Mouse (Mus musculus) monocyte, adult 59 days (primary cell): Measurements from ENCODE around the gene Klhdc9. TPM values are rescaled to one million over a fixed set of nuclear protein-coding genes. Genes with fewer than 3 reads are reported as not detected.

Experiments
- total RNA-seq, 2 experiments: library from RNA; stranded (reverse); gene quantifications; one replicate each; pipeline ENCODE4 v1.2.4; 2023

Gene Klhdc9
- total RNA-seq, result not detected

GRCm38 (mm10) chr1:171360656-171361055 is at the start of gene Klhdc9:
TSS of gene Klhdc9 (minus strand) at chr1:171360798.

GRCm38 (mm10) chr1:171388376-171389102 is 27.9 kb upstream of the Klhdc9 start, which contains the start of gene Arhgap30:
TSS of gene Arhgap30 (plus strand) at chr1:171388954.

GRCm38 (mm10) chr1:171369845-171370556 is 9.4 kb upstream of the Klhdc9 start, which contains the start of gene Nectin4:
TSS of gene Nectin4 (plus strand) at chr1:171370099.

GRCm38 (mm10) chr1:171345225-171346094 is 15.1 kb downstream of the Klhdc9 start, which contains the start of the genes Nit1 and Pfdn2:
TSS of gene Nit1 (minus strand) at chr1:171345646.
TSS of gene Pfdn2 (plus strand) at chr1:171345670.

GRCm38 (mm10) chr1:171328839-171329432 is 31.7 kb downstream of the Klhdc9 start, which contains the start of gene Dedd:
TSS of gene Dedd (plus strand) at chr1:171329145.

Other genes starting within 250 kb of the Klhdc9 start
- gene Cfap126, start 246.9 kb downstream of the Klhdc9 start, total RNA-seq, result 1 to 10 TPM; 2.3 to 4.7 TPM
- gene Sdhc, start 210.2 kb downstream of the Klhdc9 start, total RNA-seq, result 100 to 1,000 TPM; 116 to 122 TPM
- not detected for gene Mpz, start 210.1 kb downstream of the Klhdc9 start, total RNA-seq
- not detected for gene Pcp4l1, start 164.5 kb downstream of the Klhdc9 start, total RNA-seq
- gene Nr1i3, start 146.8 kb downstream of the Klhdc9 start, total RNA-seq, result not detected
- gene Tomm40l, start 138.3 kb downstream of the Klhdc9 start, total RNA-seq, result 10 to 100 TPM; 20.6 to 23.0 TPM
- gene Apoa2, start 135.7 kb downstream of the Klhdc9 start, total RNA-seq, result not detected
- gene Fcer1g, start 126.4 kb downstream of the Klhdc9 start, total RNA-seq, result 1,000 to 10,000 TPM; 1,527 to 1,601 TPM
- gene Adamts4, start 110.4 kb downstream of the Klhdc9 start, total RNA-seq, result not detected
- 100 to 1,000 TPM; 132 to 148 TPM for gene Ndufs2, start 109.4 kb downstream of the Klhdc9 start, total RNA-seq
- gene B4galt3, start 90.5 kb downstream of the Klhdc9 start, total RNA-seq, result 10 to 100 TPM; 42.2 to 55.5 TPM
- 10 to 100 TPM; 37.6 to 41.1 TPM for gene Ppox, start 79.6 kb downstream of the Klhdc9 start, total RNA-seq
- gene Usp21, start 72.8 kb downstream of the Klhdc9 start, total RNA-seq, result 10 to 100 TPM; 48.0 to 55.5 TPM
- 10 to 100 TPM; 66.5 to 66.8 TPM for gene Ufc1, start 65.8 kb downstream of the Klhdc9 start, total RNA-seq
- gene Dedd, start 31.7 kb downstream of the Klhdc9 start, total RNA-seq, result 10 to 100 TPM; 25.3 to 26.8 TPM
- 10 to 100 TPM; 20.2 to 21.3 TPM for gene Nit1, start 15.2 kb downstream of the Klhdc9 start, total RNA-seq
- gene Pfdn2, start 15.1 kb downstream of the Klhdc9 start, total RNA-seq, result 10 to 100 TPM; 54.1 to 92.1 TPM
- gene Nectin4, start 9.3 kb upstream of the Klhdc9 start, total RNA-seq, result 1 to 10 TPM; 7.3 to 8.1 TPM
- 100 to 1,000 TPM; 286 to 288 TPM for gene Arhgap30, start 28.2 kb upstream of the Klhdc9 start, total RNA-seq
- gene Usf1, start 50.5 kb upstream of the Klhdc9 start, total RNA-seq, result 100 to 1,000 TPM; 195 to 199 TPM
- 1 to 10 TPM; 9.1 to 9.9 TPM for gene Tstd1, start 58.1 kb upstream of the Klhdc9 start, total RNA-seq
- gene F11r, start 76.7 kb upstream of the Klhdc9 start, total RNA-seq, result 10 to 100 TPM in 1 of 2 experiments, 1 to 10 TPM in 1; 8.2 to 11.3 TPM
- gene Alyref2, start 142.7 kb upstream of the Klhdc9 start, total RNA-seq, result 10 to 100 TPM in 1 of 2 experiments, 1 to 10 TPM in 1; 9.1 to 11.1 TPM
- gene Itln1, start 174.5 kb upstream of the Klhdc9 start, total RNA-seq, result 1 to 10 TPM; 1.9 TPM
- 100 to 1,000 TPM; 161 to 167 TPM for gene Cd244a, start 198.4 kb upstream of the Klhdc9 start, total RNA-seq
- gene Ly9, start 246.6 kb upstream of the Klhdc9 start, total RNA-seq, result 10 to 100 TPM; 50.1 to 52.0 TPM